Mouse (Mus musculus): ENCODE measurements around the gene Orc1. TPM values are rescaled to one million over a fixed set of nuclear protein-coding genes. Genes with fewer than 3 reads are reported as not detected.

Gene Orc1
- polyA plus RNA-seq (2017; shearing (Covaris generic)) = 2.7 TPM

GRCm38 (mm10) chr4:108578840-108579742 lies at the start of gene Orc1, which contains the start of gene Prpf38a:
TSS of gene Orc1 (plus strand) at chr4:108579423.
TSS of gene Prpf38a (minus strand) at chr4:108579336.

GRCm38 (mm10) chr4:108619587-108620341 lies 40.5 kb downstream of the Orc1 start, which contains the start of gene Cc2d1b:
TSS of gene Cc2d1b (plus strand) at chr4:108619940.

Other genes with a start within 250 kb of the Orc1 start
- gene Shisal2a, start 196.1 kb upstream of the Orc1 start, polyA plus RNA-seq (2017; shearing (Covaris generic)) = not detected
- 6.2 TPM for gene Gpx7, start 172.5 kb upstream of the Orc1 start, polyA plus RNA-seq (2017; shearing (Covaris generic))
- 48.9 TPM for gene Tut4, start 120.0 kb upstream of the Orc1 start, polyA plus RNA-seq (2017; shearing (Covaris generic))
- gene Prpf38a, start 87 bp upstream of the Orc1 start, polyA plus RNA-seq (2017; shearing (Covaris generic)) = 68.7 TPM
- gene Cc2d1b, start 40.5 kb downstream of the Orc1 start, polyA plus RNA-seq (2017; shearing (Covaris generic)) = 110 TPM
- not detected for gene 3110021N24Rik, start 140.2 kb downstream of the Orc1 start, polyA plus RNA-seq (2017; shearing (Covaris generic))
- gene Zfyve9, start 201.4 kb downstream of the Orc1 start, polyA plus RNA-seq (2017; shearing (Covaris generic)) = 0.21 TPM